Mouse (Mus musculus) heart, adult 2 months (tissue): ENCODE data around the gene Wdr37.

ENCODE experiments used
- CTCF ChIP-seq: fragments of 200-600 bp; IDR thresholded peaks from 2 replicates; pipeline ENCODE4 v1.8.1; 2022; ENCODE audit warnings: antibody characterized with exemption, mild to moderate bottlenecking, moderate library complexity
- EP300 ChIP-seq: fragments of 200-500 bp; IDR thresholded peaks from 2 replicates; pipeline ENCODE4 v1.6.1; 2011; ENCODE audit warnings: low read depth, low read length, control low read depth; ENCODE audit not compliant: insufficient read depth
- POLR2A ChIP-seq: fragments of 200-500 bp; IDR thresholded peaks from 2 replicates; pipeline ENCODE4 v1.6.1; 2011; ENCODE audit warnings: mild to moderate bottlenecking, low read depth, low read length, control low read depth; ENCODE audit not compliant: insufficient read depth

GRCm38 (mm10) chr13:8782636-8783035 lies 89.1 kb downstream of the Wdr37 start:
- TF ChIP-seq POLR2A (no peak), CTCF (no peak), EP300 (no peak)
